Mouse (Mus musculus) midbrain, embryonic 16.5 days (tissue): ENCODE measurements at regions not wholly inside any gene's neighbourhood (a gene's known extent, or its start where the extent isn't known, plus 50 kb on each side); places are given as distances from the start of the nearest gene placed in this dataset.

Experiments used
- ATAC-seq: fragments of 200-750 bp; cut with Nextera tagmentation; 2 replicates; pipeline ENCODE4 v1.8.0; 2017; ENCODE audit warnings: moderate TSS enrichment
- H3K27ac ChIP-seq: fragments of 300-500 bp; sonication (generic); 2 replicates; pipeline ENCODE4 v1.5.1; 2014; ENCODE audit warnings: mild to moderate bottlenecking, low read length, mixed read lengths
- H3K27me3 ChIP-seq: fragments of 300-500 bp; sonication (generic); 2 replicates; pipeline ENCODE4 v1.6.1; 2014; ENCODE audit warnings: low read depth, low read length, mixed read lengths; ENCODE audit not compliant: control insufficient read depth, insufficient read depth
- H3K36me3 ChIP-seq: fragments of 300-500 bp; sonication (generic); 2 replicates; pipeline ENCODE4 v1.6.1; 2014; ENCODE audit warnings: mild to moderate bottlenecking, low read length, moderate library complexity, mixed read lengths; ENCODE audit not compliant: control insufficient read depth, insufficient read depth
- H3K4me1 ChIP-seq: fragments of 300-500 bp; sonication (generic); 2 replicates; pipeline ENCODE4 v1.6.1; 2014; ENCODE audit warnings: mild to moderate bottlenecking, low read length, mixed read lengths; ENCODE audit not compliant: control insufficient read depth, insufficient read depth
- H3K4me2 ChIP-seq: fragments of 300-500 bp; sonication (generic); 2 replicates; pipeline ENCODE4 v1.6.1; 2014; ENCODE audit warnings: mild to moderate bottlenecking, low read length, mixed read lengths
- H3K4me3 ChIP-seq: fragments of 300-500 bp; sonication (generic); 2 replicates; pipeline ENCODE4 v1.5.1; 2014; ENCODE audit warnings: low read depth, mild to moderate bottlenecking, low read length, moderate library complexity, mixed read lengths
- H3K9ac ChIP-seq: fragments of 300-500 bp; sonication (generic); 2 replicates; pipeline ENCODE4 v1.6.1; 2014; ENCODE audit warnings: low read depth, low read length, mixed read lengths
- H3K9me3 ChIP-seq: fragments of 300-500 bp; sonication (generic); replicated peaks from 2 replicates; pipeline ENCODE4 v1.6.1; 2014; ENCODE audit warnings: mild to moderate bottlenecking, low read length, mixed read lengths; ENCODE audit not compliant: control insufficient read depth, poor library complexity, severe bottlenecking
- WGBS: fragments of 180-500 bp; shearing (Covaris S2); extraction: QIAGEN DNeasy Blood & Tissue Kit; methylation state at CpG from one replicate; pipeline ENCODE4 v1.1.7; 2014; 5-methylcytosine and 5-hydroxymethylcytosine counted together

- Histone ChIP-seq H3K36me3 (no peaks in the 10 kb centered on the region), H3K4me3 (no peak overlapping the region), H3K4me2 (no peak overlapping the region), H3K4me1 (no peaks in the 10 kb centered on the region), H3K27ac (no peak overlapping the region), H3K9ac (no peak overlapping the region), H3K27me3 (no peaks in the 10 kb centered on the region), H3K9me3 (no peaks in the 10 kb centered on the region)
- 77% methylated on average over 5 of the region's 5 CpGs for whole genome bisulfite sequencing
- ATAC-seq: no peak
Observed at GRCm38 (mm10) chr2:75542331-75542730, 116.7 kb upstream of the Hnrnpa3 start.

- Histone ChIP-seq H3K27ac (no peak overlapping the region), H3K9me3 (no peaks in the 10 kb centered on the region), H3K9ac (no peak overlapping the region), H3K4me2 (no peak overlapping the region), H3K4me3 (no peak overlapping the region), H3K4me1 (no peaks in the 10 kb centered on the region), H3K36me3 (no peaks in the 10 kb centered on the region), H3K27me3 (no peaks in the 10 kb centered on the region)
- no peak for ATAC-seq
- WGBS: 75% methylated on average over 5 of the region's 5 CpGs
Observed at GRCm38 (mm10) chr2:75542781-75543180, 116.3 kb upstream of the Hnrnpa3 start.

GRCm38 (mm10) chr2:75545971-75546370 lies 113.1 kb upstream of the Hnrnpa3 start:
- 95% methylated on average over 7 of the region's 7 CpGs for WGBS
- ATAC-seq: no peak
- no peak overlapping the region for H3K4me3 ChIP-seq
- H3K4me1 ChIP-seq: no peaks in the 10 kb centered on the region
- H3K9ac ChIP-seq: no peak overlapping the region
- no peaks in the 10 kb centered on the region for H3K9me3 ChIP-seq
- no peak overlapping the region for H3K27ac ChIP-seq
- no peaks in the 10 kb centered on the region for H3K36me3 ChIP-seq
- no peaks in the 10 kb centered on the region for H3K27me3 ChIP-seq
- H3K4me2 ChIP-seq: no peak overlapping the region

- H3K4me3 ChIP-seq: no peak overlapping the region
- no peaks in the 10 kb centered on the region for H3K9me3 ChIP-seq
- no peak for ATAC-seq
- H3K27me3 ChIP-seq: no peaks in the 10 kb centered on the region
- H3K4me1 ChIP-seq: 0 out of 2 replicates have a peak, but pooled peaks cover 2% of the 10 kb centered on the region
- no peak overlapping the region for H3K27ac ChIP-seq
- H3K36me3 ChIP-seq: no peaks in the 10 kb centered on the region
- H3K4me2 ChIP-seq: no peak overlapping the region
- WGBS: 94% methylated on average over 8 of the region's 8 CpGs
- no peak overlapping the region for H3K9ac ChIP-seq
Observed at GRCm38 (mm10) chr2:75555676-75556075, 103.4 kb upstream of the Hnrnpa3 start.

- Histone ChIP-seq H3K9me3 (no peaks in the 10 kb centered on the region), H3K4me2 (no peak overlapping the region), H3K4me3 (no peak overlapping the region), H3K9ac (no peak overlapping the region), H3K36me3 (no peaks in the 10 kb centered on the region), H3K27ac (no peak overlapping the region), H3K27me3 (no peaks in the 10 kb centered on the region), H3K4me1 (0 out of 2 replicates have a peak, but pooled peaks cover 2% of the 10 kb centered on the region)
- no peak for ATAC-seq
- WGBS: 75% methylated on average over 7 of the region's 7 CpGs
Observed at GRCm38 (mm10) chr2:75556744-75557143, 102.3 kb upstream of the Hnrnpa3 start.

- no peak overlapping the region for H3K4me2 ChIP-seq
- WGBS: 83% methylated on average over 11 of the region's 11 CpGs
- no peak overlapping the region for H3K27ac ChIP-seq
- ATAC-seq: no peak
- H3K9ac ChIP-seq: no peak overlapping the region
- 0 out of 2 replicates have a peak, but pooled peaks cover 2% of the 10 kb centered on the region for H3K4me1 ChIP-seq
- H3K27me3 ChIP-seq: no peaks in the 10 kb centered on the region
- H3K36me3 ChIP-seq: no peaks in the 10 kb centered on the region
- no peak overlapping the region for H3K4me3 ChIP-seq
- no peaks in the 10 kb centered on the region for H3K9me3 ChIP-seq
Observed at GRCm38 (mm10) chr2:75557392-75557791, 101.7 kb upstream of the Hnrnpa3 start.

GRCm38 (mm10) chr2:75559920-75560319 lies 99.1 kb upstream of the Hnrnpa3 start:
- no peak for ATAC-seq
- H3K4me2 ChIP-seq: no peak overlapping the region
- H3K9ac ChIP-seq: no peak overlapping the region
- 50% methylated on average over 6 of the region's 6 CpGs for WGBS
- H3K27me3 ChIP-seq: no peaks in the 10 kb centered on the region
- H3K36me3 ChIP-seq: no peaks in the 10 kb centered on the region
- H3K27ac ChIP-seq: no peak overlapping the region
- H3K4me1 ChIP-seq: 0 out of 2 replicates have a peak, but pooled peaks cover 2% of the 10 kb centered on the region
- H3K9me3 ChIP-seq: no peaks in the 10 kb centered on the region
- no peak overlapping the region for H3K4me3 ChIP-seq

- WGBS: 73% methylated on average over 9 of the region's 9 CpGs
- Histone ChIP-seq H3K4me2 (no peak overlapping the region), H3K9me3 (no peaks in the 10 kb centered on the region), H3K27ac (no peak overlapping the region), H3K9ac (no peak overlapping the region), H3K36me3 (no peaks in the 10 kb centered on the region), H3K4me3 (no peak overlapping the region), H3K27me3 (no peaks in the 10 kb centered on the region), H3K4me1 (0 out of 2 replicates have a peak, but pooled peaks cover 2% of the 10 kb centered on the region)
- ATAC-seq: no peak
Observed at GRCm38 (mm10) chr2:75563253-75563913, 95.7 kb upstream of the Hnrnpa3 start.

- Histone ChIP-seq H3K27me3 (no peaks in the 10 kb centered on the region), H3K9me3 (no peaks in the 10 kb centered on the region), H3K4me1 (0 out of 2 replicates have a peak, but pooled peaks cover 2% of the 10 kb centered on the region), H3K4me3 (no peak overlapping the region), H3K9ac (no peak overlapping the region), H3K4me2 (no peak overlapping the region), H3K36me3 (no peaks in the 10 kb centered on the region), H3K27ac (no peak overlapping the region)
- WGBS: 66% methylated on average over 5 of the region's 5 CpGs
- no peak for ATAC-seq
Observed at GRCm38 (mm10) chr2:75564809-75565208, 94.3 kb upstream of the Hnrnpa3 start.
